Mouse (Mus musculus): Measurements from ENCODE around the gene Grik4. TPM values are rescaled to one million over a fixed set of nuclear protein-coding genes. Genes with fewer than 3 reads are reported as not detected.

Grik4 gene
- polyA plus RNA-seq, 1 experiment from 2014 or later, result 0.10 TPM

GRCm38 (mm10) chr9:42857756-42858155, 86.5 kb downstream of the Grik4 start:
- ATAC-seq (ENCODE audit: low FRiP score, low TSS enrichment) (no peak), DNase-seq (ENCODE audit: low spot score) (no peak)
- no peak for TF ChIP-seq CTCF (IDR thresholded peaks at IDR 0.05; ENCODE audit: low read depth)
- no peak for TF ChIP-seq EP300 (optimal IDR thresholded peaks at IDR 0.05)
- 79% methylated on average over 3 of the region's 3 CpGs for WGBS
- Histone ChIP-seq H3K27ac (replicated peaks) (no peak overlapping the region), H3K9me3 (ENCODE audit: control insufficient read depth, low read length) (no peaks in the 10 kb centered on the region), H3K4me3 (ENCODE audit: low read depth, low read length) (no peak overlapping the region), H3K4me2 (replicated peaks; ENCODE audit: low read depth) (no peak overlapping the region), H3K36me3 (ENCODE audit: control insufficient read depth, insufficient read depth, low read length) (no peaks in the 10 kb centered on the region), H3K4me1 (replicated peaks; ENCODE audit: control insufficient read depth, insufficient read depth) (no peaks in the 10 kb centered on the region), H3K9ac (ENCODE audit: low read length) (no peak overlapping the region), H3K27me3 (ENCODE audit: control insufficient read depth, insufficient read depth, low read length) (no peaks in the 10 kb centered on the region)

GRCm38 (mm10) chr9:42853077-42853476, 91.2 kb downstream of the Grik4 start:
- Histone ChIP-seq H3K4me3 (ENCODE audit: low read depth, low read length) (no peak overlapping the region), H3K36me3 (ENCODE audit: control insufficient read depth, insufficient read depth, low read length) (no peaks in the 10 kb centered on the region), H3K9ac (ENCODE audit: low read length) (no peak overlapping the region), H3K4me2 (replicated peaks; ENCODE audit: low read depth) (no peak overlapping the region), H3K27me3 (ENCODE audit: control insufficient read depth, insufficient read depth, low read length) (no peaks in the 10 kb centered on the region), H3K27ac (replicated peaks) (no peak overlapping the region), H3K4me1 (replicated peaks; ENCODE audit: control insufficient read depth, insufficient read depth) (0 out of 2 replicates have a peak, but pooled peaks cover 2% of the 10 kb centered on the region), H3K9me3 (ENCODE audit: control insufficient read depth, low read length) (no peaks in the 10 kb centered on the region)
- 75% methylated on average over 3 of the region's 3 CpGs for WGBS
- ATAC-seq (ENCODE audit: low FRiP score, low TSS enrichment) (no peak), DNase-seq (ENCODE audit: low spot score) (no peak)
- TF ChIP-seq CTCF (IDR thresholded peaks at IDR 0.05; ENCODE audit: low read depth), result no peak
- no peak for TF ChIP-seq EP300 (optimal IDR thresholded peaks at IDR 0.05)

- Histone ChIP-seq H3K9me3 (ENCODE audit: control insufficient read depth, low read length) (no peaks in the 10 kb centered on the region), H3K27me3 (ENCODE audit: control insufficient read depth, insufficient read depth, low read length) (no peaks in the 10 kb centered on the region), H3K36me3 (ENCODE audit: control insufficient read depth, insufficient read depth, low read length) (no peaks in the 10 kb centered on the region), H3K27ac (replicated peaks) (no peak overlapping the region), H3K9ac (ENCODE audit: low read length) (no peak overlapping the region), H3K4me2 (replicated peaks; ENCODE audit: low read depth) (no peak overlapping the region), H3K4me3 (ENCODE audit: low read depth, low read length) (no peak overlapping the region), H3K4me1 (replicated peaks; ENCODE audit: control insufficient read depth, insufficient read depth) (0 out of 2 replicates have a peak, but pooled peaks cover 2% of the 10 kb centered on the region)
- WGBS, result 54% methylated on average over 6 of the region's 6 CpGs
- ATAC-seq (ENCODE audit: low FRiP score, low TSS enrichment), result peak; percentile 51; the same call in 1 of the 2 replicates
- TF ChIP-seq EP300 (optimal IDR thresholded peaks at IDR 0.05) (no peak), CTCF (IDR thresholded peaks at IDR 0.05; ENCODE audit: low read depth) (no peak)
- peak; percentile 50 for DNase-seq (ENCODE audit: low spot score)
These were observed 94.2 kb downstream of the Grik4 start for GRCm38 (mm10) chr9:42850063-42850462.

- Histone ChIP-seq H3K9ac (ENCODE audit: low read length) (no peak overlapping the region), H3K4me1 (replicated peaks; ENCODE audit: control insufficient read depth, insufficient read depth) (0 out of 2 replicates have a peak, but pooled peaks cover 2% of the 10 kb centered on the region), H3K4me3 (ENCODE audit: low read depth, low read length) (no peak overlapping the region), H3K4me2 (replicated peaks; ENCODE audit: low read depth) (no peak overlapping the region), H3K36me3 (ENCODE audit: control insufficient read depth, insufficient read depth, low read length) (no peaks in the 10 kb centered on the region), H3K9me3 (ENCODE audit: control insufficient read depth, low read length) (no peaks in the 10 kb centered on the region), H3K27me3 (ENCODE audit: control insufficient read depth, insufficient read depth, low read length) (no peaks in the 10 kb centered on the region), H3K27ac (replicated peaks) (no peak overlapping the region)
- no peak for TF ChIP-seq CTCF (IDR thresholded peaks at IDR 0.05; ENCODE audit: low read depth)
- TF ChIP-seq EP300 (optimal IDR thresholded peaks at IDR 0.05), result no peak
- no peak for DNase-seq (ENCODE audit: low spot score)
- 55% methylated on average over 7 of the region's 9 CpGs for WGBS
- ATAC-seq (ENCODE audit: low FRiP score, low TSS enrichment), result no peak
These were observed 96.2 kb downstream of the Grik4 start for GRCm38 (mm10) chr9:42848061-42848460.

GRCm38 (mm10) chr9:42846676-42847425, 97.4 kb downstream of the Grik4 start:
- Histone ChIP-seq H3K27me3 (ENCODE audit: control insufficient read depth, insufficient read depth, low read length) (no peaks in the 10 kb centered on the region), H3K27ac (replicated peaks) (no peak overlapping the region), H3K4me3 (ENCODE audit: low read depth, low read length) (no peak overlapping the region), H3K4me2 (replicated peaks; ENCODE audit: low read depth) (no peak overlapping the region), H3K36me3 (ENCODE audit: control insufficient read depth, insufficient read depth, low read length) (no peaks in the 10 kb centered on the region), H3K4me1 (replicated peaks; ENCODE audit: control insufficient read depth, insufficient read depth) (0 out of 2 replicates have a peak, but pooled peaks cover 2% of the 10 kb centered on the region), H3K9ac (ENCODE audit: low read length) (no peak overlapping the region), H3K9me3 (ENCODE audit: control insufficient read depth, low read length) (no peaks in the 10 kb centered on the region)
- 67% methylated on average over 10 of the region's 10 CpGs for WGBS
- TF ChIP-seq CTCF (IDR thresholded peaks at IDR 0.05; ENCODE audit: low read depth) (no peak), EP300 (optimal IDR thresholded peaks at IDR 0.05) (no peak)
- DNase-seq (ENCODE audit: low spot score), result no peak
- no peak for ATAC-seq (ENCODE audit: low FRiP score, low TSS enrichment)

- H3K27ac ChIP-seq (replicated peaks), result no peak overlapping the region
- ATAC-seq (ENCODE audit: low FRiP score, low TSS enrichment) (no peak), DNase-seq (ENCODE audit: low spot score) (no peak)
- 0 out of 2 replicates have a peak, but pooled peaks cover 2% of the 10 kb centered on the region for H3K4me1 ChIP-seq (replicated peaks; ENCODE audit: control insufficient read depth, insufficient read depth)
- no peak overlapping the region for H3K9ac ChIP-seq (ENCODE audit: low read length)
- TF ChIP-seq CTCF (IDR thresholded peaks at IDR 0.05; ENCODE audit: low read depth) (no peak), EP300 (optimal IDR thresholded peaks at IDR 0.05) (no peak)
- no peak overlapping the region for H3K4me3 ChIP-seq (ENCODE audit: low read depth, low read length)
- H3K4me2 ChIP-seq (replicated peaks; ENCODE audit: low read depth), result no peak overlapping the region
- no peaks in the 10 kb centered on the region for H3K36me3 ChIP-seq (ENCODE audit: control insufficient read depth, insufficient read depth, low read length)
- H3K9me3 ChIP-seq (ENCODE audit: control insufficient read depth, low read length), result no peaks in the 10 kb centered on the region
- 54% methylated on average over 4 of the region's 4 CpGs for WGBS
- no peaks in the 10 kb centered on the region for H3K27me3 ChIP-seq (ENCODE audit: control insufficient read depth, insufficient read depth, low read length)
These were observed 98.2 kb downstream of the Grik4 start for GRCm38 (mm10) chr9:42846139-42846538.

All from stomach, postnatal 0 days (tissue).